Mouse (Mus musculus) liver, embryonic 13.5 days (tissue): ENCODE measurements around the gene Slc35a5. TPM values are rescaled to one million over a fixed set of nuclear protein-coding genes. Genes with fewer than 3 reads are reported as not detected.

Experiments used
- ATAC-seq: fragments of 200-750 bp; cut with Nextera tagmentation; 2 replicates; pipeline ENCODE4 v1.8.0; 2017; ENCODE audit warnings: low read depth, mild to moderate bottlenecking, moderate number of reproducible peaks, moderate library complexity
- DNase-seq: peaks from one replicate; pipeline ENCODE4 v3.0.0; 2022
- H3K27ac ChIP-seq: fragments of 300-500 bp; sonication (generic); 2 replicates; pipeline ENCODE4 v1.5.1; 2015; ENCODE audit warnings: moderate library complexity, mild to moderate bottlenecking, inconsistent platforms
- H3K27me3 ChIP-seq: fragments of 300-500 bp; sonication (generic); 2 replicates; pipeline ENCODE4 v1.6.1; 2015; ENCODE audit warnings: mild to moderate bottlenecking, inconsistent platforms
- H3K36me3 ChIP-seq: fragments of 300-500 bp; sonication (generic); 2 replicates; pipeline ENCODE4 v1.6.1; 2015; ENCODE audit warnings: mild to moderate bottlenecking, inconsistent platforms
- H3K4me1 ChIP-seq: fragments of 300-500 bp; sonication (generic); replicated peaks from 2 replicates; pipeline ENCODE4 v1.6.1; 2015; ENCODE audit warnings: inconsistent platforms
- H3K4me2 ChIP-seq: fragments of 300-500 bp; sonication (generic); 2 replicates; pipeline ENCODE4 v1.6.1; 2015; ENCODE audit warnings: inconsistent platforms, mild to moderate bottlenecking, moderate library complexity
- H3K4me3 ChIP-seq: fragments of 300-500 bp; sonication (generic); replicated peaks from 2 replicates; pipeline ENCODE4 v1.5.1; 2015; ENCODE audit warnings: mild to moderate bottlenecking, inconsistent platforms
- H3K9ac ChIP-seq: fragments of 300-500 bp; sonication (generic); 2 replicates; pipeline ENCODE4 v1.6.1; 2015; ENCODE audit warnings: mild to moderate bottlenecking, inconsistent platforms
- H3K9me3 ChIP-seq: fragments of 300-500 bp; sonication (generic); replicated peaks from 2 replicates; pipeline ENCODE4 v1.6.1; 2016; ENCODE audit warnings: inconsistent platforms
- WGBS: fragments of 180-500 bp; shearing (Covaris S2); methylation state at CpG from one replicate; pipeline ENCODE4 v1.1.7; 2015; ENCODE audit not compliant: insufficient replicate concordance; 5-methylcytosine and 5-hydroxymethylcytosine counted together
- polyA plus RNA-seq: library from polyadenylated mRNA; unstranded; fragments of >200 nt; fragmentation: Nextera tagmentation; extraction: Ambion mirVana; gene quantifications from 2 replicates; pipeline ENCODE4 v1.2.1, GENCODE M21; 2015

The Slc35a5 gene
- polyA plus RNA-seq, 1 experiment from 2014 or later = 6.0 TPM

GRCm38 (mm10) chr16:45108203-45108878 lies 50.2 kb downstream of the Slc35a5 start:
- Histone ChIP-seq H3K36me3 (no peaks in the 10 kb centered on the region), H3K4me2 (no peak overlapping the region), H3K9ac (no peak overlapping the region), H3K4me1 (no peaks in the 10 kb centered on the region), H3K27me3 (no peaks in the 10 kb centered on the region), H3K27ac (no peak overlapping the region), H3K4me3 (no peak overlapping the region), H3K9me3 (no peaks in the 10 kb centered on the region)
- DNase-seq = no peak
- no peak for ATAC-seq
- 27% methylated on average over 5 of the region's 5 CpGs for WGBS

DNA sequence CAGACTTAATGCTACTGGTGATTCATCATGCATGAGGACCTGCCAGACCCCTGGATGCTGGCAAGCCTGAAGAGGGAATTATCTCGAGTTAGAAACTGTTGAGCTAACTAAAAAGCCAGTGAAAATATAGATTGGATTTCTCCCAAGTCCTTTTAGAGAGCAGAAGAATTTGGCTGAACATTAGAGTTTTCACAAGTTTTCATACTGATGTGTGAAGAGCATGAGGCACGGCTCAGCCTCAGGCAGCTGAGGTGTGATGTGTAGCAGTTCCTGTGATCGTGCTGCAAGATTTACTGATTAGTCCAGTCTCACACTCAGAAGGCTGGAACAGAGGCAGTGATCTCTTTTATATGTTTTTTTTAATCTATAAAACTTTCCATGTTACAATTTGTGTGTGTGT lies 53.5 kb downstream of the Slc35a5 start:
- DNase-seq (no peak), ATAC-seq (no peak)

DNA sequence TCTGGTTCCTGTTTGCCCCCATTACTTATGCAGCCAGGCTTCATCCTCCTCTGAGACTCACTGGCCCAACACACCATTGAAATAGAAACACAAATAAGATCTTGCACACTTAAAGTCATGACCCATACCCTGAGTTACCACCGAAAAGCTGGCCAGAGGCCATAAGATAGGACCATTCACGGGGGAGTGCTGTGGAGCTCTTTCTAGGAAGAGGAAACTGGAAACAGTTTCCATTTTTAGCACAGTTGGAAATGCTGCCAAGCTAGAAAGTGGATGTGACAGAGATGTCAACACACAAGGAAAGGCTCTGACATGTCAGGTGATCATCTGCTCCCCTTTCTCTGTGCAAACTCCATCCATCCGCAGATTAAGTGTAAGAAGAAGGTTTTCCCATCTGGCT lies 57.6 kb downstream of the Slc35a5 start:
- no peaks in the 10 kb centered on the region for H3K9me3 ChIP-seq
- H3K9ac ChIP-seq = no peak overlapping the region
- no peak for ATAC-seq
- H3K4me2 ChIP-seq = no peak overlapping the region
- no peak overlapping the region for H3K27ac ChIP-seq
- no peaks in the 10 kb centered on the region for H3K27me3 ChIP-seq
- no peak overlapping the region for H3K4me3 ChIP-seq
- no peaks in the 10 kb centered on the region for H3K36me3 ChIP-seq
- no peak for DNase-seq
- 44% methylated on average over 3 of the region's 3 CpGs for WGBS
- no peaks in the 10 kb centered on the region for H3K4me1 ChIP-seq

More for the DNA sequence above, 53.5 kb downstream of the Slc35a5 start:
- no peaks in the 10 kb centered on the region for H3K9me3 ChIP-seq
- H3K4me1 ChIP-seq = no peaks in the 10 kb centered on the region
- no peaks in the 10 kb centered on the region for H3K27me3 ChIP-seq
- H3K4me3 ChIP-seq = no peak overlapping the region
- H3K4me2 ChIP-seq = no peak overlapping the region
- 50% methylated on average over 3 of the region's 3 CpGs for WGBS
- H3K36me3 ChIP-seq = no peaks in the 10 kb centered on the region
- no peak overlapping the region for H3K27ac ChIP-seq
- H3K9ac ChIP-seq = no peak overlapping the region

- Histone ChIP-seq H3K27me3 (0 out of 2 replicates have a peak, but pooled peaks cover 3% of the 10 kb centered on the region), H3K27ac (no peak overlapping the region), H3K36me3 (no peaks in the 10 kb centered on the region), H3K4me1 (no peaks in the 10 kb centered on the region), H3K9me3 (no peaks in the 10 kb centered on the region), H3K9ac (no peak overlapping the region), H3K4me2 (no peak overlapping the region), H3K4me3 (no peak overlapping the region)
- ATAC-seq (no peak), DNase-seq (no peak)
- 68% methylated on average over 6 of the region's 6 CpGs for WGBS
These were observed 59.7 kb downstream of the Slc35a5 start for GRCm38 (mm10) chr16:45098886-45099210.

DNA sequence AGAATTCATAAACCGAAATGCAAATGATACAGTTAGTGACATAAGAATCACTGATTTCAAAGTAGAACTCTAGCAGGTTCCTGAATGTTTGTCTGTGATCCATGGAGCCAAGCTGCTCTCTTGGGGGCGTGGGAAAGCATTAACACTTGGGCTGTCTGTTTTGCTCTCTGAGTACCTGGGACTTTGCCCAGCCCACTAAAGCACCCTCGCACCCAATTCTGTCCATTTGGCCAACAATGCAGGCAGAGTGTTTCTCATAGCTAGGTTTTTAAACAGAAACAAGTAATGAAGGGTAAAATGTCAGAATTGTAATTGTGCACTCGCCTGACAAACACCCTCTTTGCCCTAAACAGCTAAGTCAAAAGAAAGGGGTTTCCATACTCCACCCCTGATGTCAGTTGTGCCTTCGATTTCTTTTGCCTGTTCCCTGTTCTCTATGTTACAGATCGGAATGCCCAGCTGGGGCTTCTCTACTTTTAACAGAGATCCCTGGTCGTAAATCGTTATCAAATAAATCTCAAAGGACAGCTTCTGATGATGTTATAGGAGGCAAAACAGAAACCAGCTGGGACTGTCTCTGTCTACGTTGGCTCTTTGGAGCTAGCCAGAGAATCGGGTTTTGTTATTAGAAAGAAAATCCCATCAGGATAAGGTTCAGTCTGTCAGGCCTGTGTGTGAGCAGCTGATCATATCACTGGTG lies 60.2 kb downstream of the Slc35a5 start:
- H3K9me3 ChIP-seq = no peaks in the 10 kb centered on the region
- no peak overlapping the region for H3K4me3 ChIP-seq
- WGBS = 65% methylated on average over 10 of the region's 10 CpGs
- H3K36me3 ChIP-seq = no peaks in the 10 kb centered on the region
- no peak overlapping the region for H3K9ac ChIP-seq
- ATAC-seq (no peak), DNase-seq (no peak)
- 0 out of 2 replicates have a peak, but pooled peaks cover 3% of the 10 kb centered on the region for H3K27me3 ChIP-seq
- no peak overlapping the region for H3K4me2 ChIP-seq
- 0 out of 2 replicates have a peak, but pooled peaks cover 1% of the 10 kb centered on the region for H3K4me1 ChIP-seq
- H3K27ac ChIP-seq = no peak overlapping the region

GRCm38 (mm10) chr16:45097467-45097866 lies 61.0 kb downstream of the Slc35a5 start:
- DNase-seq = no peak
- Histone ChIP-seq H3K27me3 (0 out of 2 replicates have a peak, but pooled peaks cover 3% of the 10 kb centered on the region), H3K9me3 (no peaks in the 10 kb centered on the region), H3K36me3 (no peaks in the 10 kb centered on the region), H3K4me2 (0 out of 2 replicates have a peak overlapping the region, but pooled peaks have one; percentile 2), H3K27ac (no peak overlapping the region), H3K4me1 (0 out of 2 replicates have a peak, but pooled peaks cover 5% of the 10 kb centered on the region), H3K9ac (no peak overlapping the region), H3K4me3 (no peak overlapping the region)
- WGBS = 73% methylated on average over 2 of the region's 2 CpGs
- no peak for ATAC-seq

DNA sequence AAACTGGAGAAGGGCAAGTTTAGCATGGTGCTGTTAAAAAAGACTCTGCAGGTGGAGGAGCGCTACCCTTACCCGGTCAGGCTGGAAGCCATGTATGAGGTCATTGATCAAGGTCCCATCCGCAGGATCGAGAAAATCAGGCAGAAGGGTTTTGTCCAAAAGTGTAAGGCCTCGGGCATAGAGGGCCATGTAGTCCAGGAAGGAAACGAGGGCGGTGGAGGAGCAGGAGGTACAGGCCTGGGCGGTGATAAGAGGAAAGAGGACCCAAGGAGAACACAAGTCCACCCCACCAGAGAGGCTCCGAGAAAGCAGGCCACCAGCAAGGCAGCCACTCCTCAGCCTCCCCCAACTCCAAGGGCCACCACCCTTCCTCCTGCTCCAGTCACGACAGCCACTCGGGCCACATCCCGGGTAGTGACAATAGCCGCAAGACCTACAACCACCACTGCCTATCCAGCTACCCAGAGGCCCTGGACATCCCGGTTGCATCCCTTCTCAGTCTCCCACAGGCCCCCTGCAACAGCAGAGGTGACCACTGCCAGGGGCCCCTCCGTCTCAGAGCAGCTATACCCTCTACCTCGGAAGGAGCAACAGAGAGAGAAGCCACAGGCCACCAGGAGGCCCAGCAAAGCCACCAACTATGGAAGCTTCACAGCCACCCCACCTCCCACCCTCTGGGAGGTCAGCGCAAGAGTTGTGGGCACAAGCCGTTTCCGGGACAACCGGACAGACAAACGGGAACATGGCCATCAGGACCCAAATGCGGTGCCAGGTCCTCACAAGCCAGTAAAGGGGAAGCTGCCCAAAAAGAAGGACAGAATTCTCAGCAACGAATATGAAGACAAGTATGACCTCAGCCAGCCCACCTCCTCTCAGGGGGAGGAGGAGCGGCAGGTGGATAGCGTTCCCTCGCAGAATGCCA lies 62.7 kb downstream of the Slc35a5 start:
- no peak for DNase-seq
- Histone ChIP-seq H3K27me3 (0 out of 2 replicates have a peak, but pooled peaks cover 3% of the 10 kb centered on the region), H3K4me1 (0 out of 2 replicates have a peak, but pooled peaks cover 5% of the 10 kb centered on the region), H3K4me3 (no peak overlapping the region), H3K4me2 (no peak overlapping the region), H3K27ac (no peak overlapping the region; the same call in 1 of the 2 replicates), H3K9ac (no peak overlapping the region), H3K9me3 (no peaks in the 10 kb centered on the region), H3K36me3 (no peaks in the 10 kb centered on the region)
- ATAC-seq = no peak
- WGBS = 63% methylated on average over 26 of the region's 26 CpGs

- H3K36me3 ChIP-seq = no peaks in the 10 kb centered on the region
- H3K27ac ChIP-seq = no peak overlapping the region
- WGBS = 71% methylated on average over 13 of the region's 13 CpGs
- no peaks in the 10 kb centered on the region for H3K9me3 ChIP-seq
- H3K4me2 ChIP-seq = peak overlapping the region; percentile 32
- ATAC-seq (no peak), DNase-seq (no peak)
- peaks cover 5% of the 10 kb centered on the region; the same call in 1 of the 2 replicates for H3K4me1 ChIP-seq
- H3K9ac ChIP-seq = no peak overlapping the region
- 0 out of 2 replicates have a peak, but pooled peaks cover 3% of the 10 kb centered on the region for H3K27me3 ChIP-seq
- no peak overlapping the region for H3K4me3 ChIP-seq
These were observed 63.5 kb downstream of the Slc35a5 start for GRCm38 (mm10) chr16:45095030-45095429.

DNA sequence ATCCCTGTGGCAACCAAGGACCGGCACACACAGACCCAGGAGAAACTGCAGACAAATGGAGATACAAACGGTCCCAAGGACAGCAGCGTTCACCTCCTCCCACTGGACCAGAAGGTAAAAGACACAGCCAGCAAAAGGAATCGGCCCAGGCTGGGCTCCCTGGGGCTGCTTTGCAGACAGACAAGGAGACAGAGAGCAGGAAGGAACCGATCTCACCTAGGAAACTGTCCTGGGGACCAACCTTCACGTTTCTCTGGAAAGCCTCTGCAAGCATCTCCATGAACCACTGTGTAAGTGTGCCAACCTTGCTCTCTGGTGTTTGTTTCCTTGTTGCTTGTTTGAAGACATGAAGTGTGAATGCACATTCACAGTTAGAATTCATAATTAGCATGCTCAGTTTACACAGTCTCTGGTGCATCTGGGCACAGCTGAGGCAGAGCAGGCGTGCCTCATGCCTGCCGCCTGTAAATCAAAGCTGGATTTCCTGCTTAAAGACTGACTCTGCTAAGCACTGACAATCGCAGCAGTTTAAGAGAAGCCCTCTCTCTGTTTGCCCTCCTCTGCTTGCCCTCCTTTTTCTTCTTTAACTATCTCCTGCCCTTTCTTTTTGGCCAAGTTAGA lies 64.3 kb downstream of the Slc35a5 start:
- no peak for ATAC-seq
- H3K4me1 ChIP-seq = peaks cover 5% of the 10 kb centered on the region; the same call in 1 of the 2 replicates
- WGBS = 15% methylated on average over 9 of the region's 9 CpGs

DNA sequence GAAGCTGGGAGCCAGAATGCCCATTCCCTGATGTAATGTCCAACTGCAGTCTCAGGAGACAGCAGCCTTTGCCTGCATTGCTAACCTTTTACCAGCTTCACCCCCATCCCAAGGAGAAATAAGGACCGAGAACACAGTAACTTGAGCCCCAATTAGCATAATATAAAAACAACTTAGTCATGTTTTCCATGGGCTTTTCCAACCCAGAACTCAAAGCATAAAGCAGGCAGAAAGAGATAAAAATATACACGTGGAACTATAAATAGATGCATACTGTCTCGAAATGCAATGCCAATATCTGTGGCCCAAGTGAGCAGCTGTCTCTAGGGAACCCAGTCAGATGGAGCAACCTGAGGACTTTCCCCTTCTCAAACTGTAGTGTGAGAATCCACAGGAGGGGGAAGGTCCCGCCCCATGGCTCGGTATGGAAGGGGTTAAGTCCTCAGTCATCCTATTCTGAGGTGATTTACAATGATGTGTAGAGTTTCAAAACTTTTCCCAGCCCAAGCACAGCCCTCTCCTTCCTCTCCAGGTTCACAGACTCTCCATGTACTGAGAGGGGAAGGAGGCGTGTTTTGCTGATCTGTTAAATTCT lies 65.3 kb downstream of the Slc35a5 start, which contains the start of gene Ccdc80:
Gene Ccdc80, plus strand, starts transcription at position 266 of the 595 bp plus-strand sequence.
- H3K9me3 ChIP-seq = no peaks in the 10 kb centered on the region
- H3K9ac ChIP-seq = no peak within 1 kb of the TSS

More for the DNA sequence above, 64.3 kb downstream of the Slc35a5 start:
- Histone ChIP-seq H3K4me2 (peak overlapping the region; percentile 32), H3K9me3 (no peaks in the 10 kb centered on the region), H3K36me3 (no peaks in the 10 kb centered on the region), H3K9ac (no peak overlapping the region), H3K4me3 (peak overlapping the region; percentile 33), H3K27me3 (0 out of 2 replicates have a peak, but pooled peaks cover 3% of the 10 kb centered on the region), H3K27ac (peak overlapping the region; percentile 57)
- DNase-seq = no peak

More for the DNA sequence above, 65.3 kb downstream of the Slc35a5 start, which contains the start of gene Ccdc80:
- H3K4me1 ChIP-seq = peaks cover 5% of the 10 kb centered on the region; the same call in 1 of the 2 replicates
- H3K27me3 ChIP-seq = 0 out of 2 replicates have a peak, but pooled peaks cover 3% of the 10 kb centered on the region
- H3K4me3 ChIP-seq = peak within 1 kb of the TSS; percentile 33
- H3K27ac ChIP-seq = peak within 1 kb of the TSS; percentile 57
- peak within 1 kb of the TSS; percentile 32 for H3K4me2 ChIP-seq
- H3K36me3 ChIP-seq = no peaks in the 10 kb centered on the region
- 19% methylated on average over 6 of the region's 6 CpGs for WGBS
- DNase-seq (no peak), ATAC-seq (no peak)
